ENCODE assay signal across 19 mouse cellular contexts in the genomic region with DNA sequence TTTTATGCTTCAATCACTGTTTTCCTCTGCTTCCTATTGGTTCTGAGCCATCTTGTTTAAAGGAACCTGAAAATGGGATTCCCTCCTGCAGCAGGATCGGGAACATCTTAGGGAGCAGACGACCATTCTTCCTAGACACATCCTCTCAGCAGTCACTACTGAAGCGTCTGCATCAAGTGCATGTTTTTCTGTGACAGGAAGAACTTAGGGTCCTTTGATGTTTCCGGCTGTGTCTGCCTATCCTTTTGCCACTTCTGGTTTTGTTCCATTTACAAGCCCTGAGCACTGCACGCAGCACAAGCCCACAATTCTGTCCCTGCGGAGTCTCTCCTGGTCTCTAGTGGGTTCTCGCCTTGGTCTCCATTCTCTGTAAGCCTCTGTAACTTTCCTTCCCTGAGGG.
DNase-seq lines count a peak whose midpoint lies in the region; ATAC-seq lines count a peak whose summit lies in the region.
"Had no signal": no experiment of that assay in that cellular context is flagged by ENCODE, and none has a peak within 500 bp of the region (broad histone marks: within the 10 kb centered on the region; RNA-seq: fewer than 3 reads in every experiment).

No protein-coding gene starts in this region.

- H3K4me2 ChIP-seq in embryonic facial prominence, embryonic 12.5 days (replicated peaks), result no peak overlapping the region
- H3K4me2 ChIP-seq: hindbrain, embryonic 13.5 days; liver, embryonic 12.5 days; neural tube, embryonic 13.5 days had no signal

- DNase-seq in heart, adult 11 months, result peak; percentile 77
- no peak for DNase-seq in heart, adult 18-20 months
- peak; percentile 51 for DNase-seq in 416B (ENCODE audit: low read depth)
- peak; percentile 11 to 22 for DNase-seq in natural killer cell, adult 2 months (ENCODE audit: low spot score in 2 of 2)
- DNase-seq in c-Kit-positive CD71-positive TER-119-positive erythroid progenitor cells, embryonic 14.5 days (ENCODE audit: low spot score), result no peak
- DNase-seq in adrenal gland, adult 18-20 months (ENCODE audit: low spot score in 2 of 2), result no peak
- no peak for DNase-seq in cerebellum, adult 11-12 months
- DNase-seq: adrenal gland, adult 2 months; cerebellum, adult 11 months; cerebellum, postnatal 25 days; forebrain, postnatal 0 days; heart, adult 2 months; right cerebral cortex, postnatal 14 days had no signal

- H3K4me1 ChIP-seq in embryonic facial prominence, embryonic 12.5 days, result peaks cover 44% of the 10 kb centered on the region
- H3K4me1 ChIP-seq: hindbrain, embryonic 13.5 days; liver, embryonic 12.5 days had no signal

- WGBS in embryonic facial prominence, embryonic 12.5 days, result 42% methylated on average over 7 of the region's 7 CpGs

- 0 out of 2 replicates have a peak, but pooled peaks cover 2% of the 10 kb centered on the region for H3K27me3 ChIP-seq in embryonic facial prominence, embryonic 12.5 days
- H3K27me3 ChIP-seq: hindbrain, embryonic 13.5 days; liver, embryonic 12.5 days; neural tube, embryonic 13.5 days had no signal

- no peak overlapping the region for H3K4me3 ChIP-seq in embryonic facial prominence, embryonic 12.5 days
- H3K4me3 ChIP-seq: heart, adult 2 months; hindbrain, embryonic 13.5 days; left cerebral cortex, adult 2 months; liver, embryonic 12.5 days; neural tube, embryonic 13.5 days had no signal

- ATAC-seq in embryonic facial prominence, embryonic 12.5 days (ENCODE audit: insufficient number of reproducible peaks, insufficient read depth, low FRiP score, low TSS enrichment), result no peak
- ATAC-seq: forebrain, postnatal 0 days; liver, embryonic 12.5 days had no signal

- no peak overlapping the region for H3K9ac ChIP-seq in embryonic facial prominence, embryonic 12.5 days
- H3K9ac ChIP-seq: forebrain, postnatal 0 days; hindbrain, embryonic 13.5 days; liver, embryonic 12.5 days; neural tube, embryonic 13.5 days had no signal

- H3K27ac ChIP-seq in embryonic facial prominence, embryonic 12.5 days, result peak overlapping the region; percentile 41; the same call in 1 of the 2 replicates
- H3K27ac ChIP-seq: heart, adult 2 months; hindbrain, embryonic 13.5 days; left cerebral cortex, adult 2 months; neural tube, embryonic 13.5 days; stomach, postnatal 0 days had no signal

- H3K9me3 ChIP-seq in embryonic facial prominence, embryonic 12.5 days, result no peaks in the 10 kb centered on the region; the same call in 1 of the 2 replicates
- H3K9me3 ChIP-seq: liver, embryonic 12.5 days; neural tube, embryonic 13.5 days had no signal

- no peaks in the 10 kb centered on the region for H3K36me3 ChIP-seq in embryonic facial prominence, embryonic 12.5 days
- H3K36me3 ChIP-seq: hindbrain, embryonic 13.5 days; liver, embryonic 12.5 days; neural tube, embryonic 13.5 days had no signal

Comparison
In these comparisons a context has a peak if more than half of its experiments do, and no peak if none do; other contexts are left out.
1. DNase-seq: peak in heart, adult 11 months (single experiment), 416B (single experiment) and natural killer cell, adult 2 months (2 of 2); none in heart, adult 18-20 months (0 of 2), c-Kit-positive CD71-positive TER-119-positive erythroid progenitor cells, embryonic 14.5 days (single experiment), adrenal gland, adult 18-20 months (0 of 2) and cerebellum, adult 11-12 months (single experiment).